Mouse (Mus musculus) activated CD4-positive, CD25-positive, alpha-beta regulatory T cell, adult 4 months (primary cell): ENCODE measurements around the gene Smarcd2. TPM values are rescaled to one million over a fixed set of nuclear protein-coding genes. Genes with fewer than 3 reads are reported as not detected.

Experiments used
- ATAC-seq: one replicate; pipeline ENCODE4 v1.8.0; 2017
- polyA plus RNA-seq, 2 experiments: library from polyadenylated mRNA; unstranded; fragments of 100-300 nt; shearing (Covaris generic); gene quantifications; one replicate each; pipeline ENCODE4 v1.2.1; 2017

Smarcd2 gene
- 10 to 100 TPM; 17.6 to 23.2 TPM for polyA plus RNA-seq

DNA sequence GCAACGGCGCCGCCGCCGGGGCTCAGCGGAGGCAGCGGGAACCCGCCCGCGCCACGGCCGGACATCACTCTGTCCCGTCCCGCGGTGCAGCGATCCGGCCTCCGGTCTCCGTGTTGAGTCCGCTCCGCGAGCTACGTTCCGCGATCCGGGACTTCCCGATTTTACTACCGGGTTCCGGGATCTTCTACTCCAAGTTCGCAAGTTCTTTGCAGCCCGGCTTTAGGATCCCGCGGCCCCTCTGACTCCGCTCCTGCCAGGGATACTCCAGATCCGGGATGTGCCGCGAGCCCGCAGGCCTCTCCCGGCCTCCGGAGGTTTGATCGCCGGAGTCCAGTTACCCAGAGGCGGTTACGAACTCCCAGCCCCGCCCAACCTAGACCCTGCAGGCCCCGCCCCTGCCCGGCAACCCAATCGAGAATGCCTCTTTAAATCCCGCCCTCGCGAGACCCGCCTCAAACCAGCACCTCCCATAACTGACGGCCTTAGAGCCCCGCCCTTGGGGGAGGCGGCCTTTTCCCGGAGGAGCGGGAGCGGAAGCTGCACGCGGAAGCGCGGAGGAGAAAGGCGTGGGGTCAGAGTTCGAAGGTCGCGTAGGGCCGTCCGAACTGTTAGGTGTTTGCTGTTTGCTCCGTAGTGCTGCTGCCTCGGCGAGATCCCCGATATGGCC, at the start of gene Smarcd2:
Gene Smarcd2, minus strand, starts transcription at position 329 of the 667 bp plus-strand sequence.
- ATAC-seq: peak; percentile 85

DNA sequence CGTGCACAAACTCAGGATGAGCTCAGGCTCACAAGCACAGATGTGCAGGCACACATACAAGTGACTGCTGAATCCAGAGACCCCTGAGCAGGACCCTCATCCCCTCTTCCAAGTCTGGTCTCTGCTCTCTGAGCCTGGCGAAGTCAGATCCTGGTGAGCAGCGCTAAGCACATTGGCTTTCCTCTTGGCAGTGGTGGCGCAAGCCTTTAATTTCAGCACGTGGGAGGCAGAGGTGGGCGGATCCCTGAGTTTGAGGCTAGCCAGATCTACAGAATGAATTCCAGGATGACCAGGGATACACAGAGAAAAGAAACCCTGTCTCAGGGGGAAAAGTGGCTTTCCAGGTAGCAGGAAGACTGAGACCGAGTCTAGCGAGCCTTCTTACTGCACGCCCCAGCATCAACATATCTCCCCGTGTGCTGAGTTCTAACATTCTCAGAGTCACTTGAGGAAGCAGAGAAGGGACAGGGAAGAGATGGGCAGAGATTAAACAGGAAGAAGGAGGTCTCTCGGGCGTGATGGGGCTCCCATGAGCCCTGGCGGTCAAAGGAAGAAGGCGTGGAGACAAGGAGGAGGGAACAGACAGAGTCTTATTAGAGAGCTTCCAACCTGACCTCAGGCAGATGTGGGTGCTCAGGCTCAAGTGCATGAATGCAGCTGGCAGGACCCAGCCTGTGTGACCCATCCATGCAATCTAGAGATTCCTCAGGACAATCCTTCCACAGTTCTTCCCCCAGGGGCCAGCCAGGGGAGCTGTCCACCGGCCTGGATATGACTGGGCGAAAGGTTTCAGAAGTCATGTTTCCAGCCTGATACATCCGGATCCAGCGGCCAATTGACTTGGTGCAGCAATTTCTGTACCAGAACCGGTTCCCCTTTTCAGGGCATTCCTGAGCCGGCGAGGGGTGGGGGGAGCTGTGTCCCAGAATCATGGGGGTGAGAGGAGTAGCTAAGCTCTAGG, 45.9 kb upstream of the Smarcd2 start:
- no peak for ATAC-seq

DNA sequence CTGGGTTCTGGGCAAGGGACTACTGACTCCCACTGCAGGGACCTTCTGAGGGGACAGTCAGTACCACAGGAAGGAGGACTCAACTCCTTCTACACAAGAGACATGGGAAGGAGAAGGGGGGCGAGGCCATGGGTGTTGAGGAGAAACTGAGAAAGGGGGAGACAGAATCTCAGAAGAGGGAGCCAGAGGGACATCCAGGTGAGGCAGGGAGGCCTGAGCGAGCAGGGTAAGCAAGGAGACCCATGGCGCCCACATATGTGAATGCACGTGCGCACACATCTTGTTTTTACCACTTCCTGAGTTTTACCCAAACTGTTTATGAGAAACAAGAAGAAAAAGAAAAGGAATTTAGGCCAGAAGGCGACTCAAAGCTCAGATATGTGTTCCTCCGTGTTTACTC, 45.0 kb upstream of the Smarcd2 start:
- peak; percentile 28 for ATAC-seq

DNA sequence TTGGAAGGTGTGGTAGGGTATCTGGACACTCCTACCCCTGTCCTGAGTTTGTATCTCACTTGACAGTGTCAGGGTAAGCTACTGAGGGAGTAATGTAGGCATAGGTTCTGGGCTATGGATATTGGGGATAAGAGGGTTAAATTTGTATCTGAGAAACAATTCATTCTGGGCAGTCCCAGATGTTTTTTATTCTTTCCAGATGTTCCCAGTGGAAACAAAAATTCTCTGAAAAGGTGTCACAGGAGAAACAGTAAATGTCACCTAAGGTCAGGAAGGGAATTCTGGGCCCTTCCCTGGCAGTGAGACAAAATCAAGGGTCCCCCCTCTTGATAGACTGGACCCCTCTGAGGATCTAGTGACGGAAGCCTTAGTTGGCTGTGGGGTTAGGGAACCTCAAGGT, 43.6 kb upstream of the Smarcd2 start:
- no peak for ATAC-seq

DNA sequence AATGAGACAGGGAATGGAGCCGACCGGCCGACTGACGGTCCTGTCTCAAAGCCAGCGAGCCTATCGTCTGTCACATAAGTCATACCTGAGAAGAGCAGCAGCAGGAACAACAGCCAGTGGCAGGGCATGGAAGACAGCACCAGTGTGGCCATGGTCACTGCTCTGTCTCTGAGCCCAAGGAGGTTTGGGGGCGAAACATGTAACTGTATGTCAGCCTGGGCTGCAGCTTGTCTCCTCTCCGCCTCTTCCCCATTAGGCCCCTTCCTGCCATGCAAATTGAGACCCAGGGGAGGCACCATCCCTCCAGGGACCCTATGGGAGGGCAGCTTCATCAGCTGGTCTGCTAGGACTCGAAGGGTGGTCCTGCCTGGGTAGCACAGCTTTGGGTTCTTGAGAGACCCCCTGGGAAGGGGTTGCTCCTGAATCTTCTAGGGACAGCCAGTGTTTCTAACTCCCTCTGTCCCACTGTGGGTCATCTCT, 41.6 kb upstream of the Smarcd2 start, which contains the start of gene Cd79b:
Gene Cd79b, minus strand, starts transcription at position 430 of the 480 bp plus-strand sequence.
- ATAC-seq: no peak

DNA sequence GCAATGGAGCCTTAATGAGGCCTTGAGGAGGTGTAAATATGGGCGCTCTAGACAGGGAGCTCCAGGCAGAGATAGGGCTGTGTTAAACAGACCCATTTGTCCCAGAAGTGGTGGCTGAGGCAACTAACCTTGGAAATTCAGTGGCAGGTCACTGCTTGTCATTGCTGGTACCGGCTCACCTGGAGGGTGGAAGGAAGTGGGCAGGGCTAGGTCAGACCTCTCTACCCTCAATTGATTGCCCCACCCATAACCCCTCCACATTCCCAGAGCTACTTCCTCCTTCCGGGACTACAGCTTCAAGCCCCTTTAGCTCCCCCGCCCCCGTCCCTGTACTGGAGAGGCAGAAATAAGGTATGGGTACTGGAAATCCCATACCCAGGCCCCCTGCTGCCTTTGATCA, 40.8 kb upstream of the Smarcd2 start:
- peak; percentile 40 for ATAC-seq

DNA sequence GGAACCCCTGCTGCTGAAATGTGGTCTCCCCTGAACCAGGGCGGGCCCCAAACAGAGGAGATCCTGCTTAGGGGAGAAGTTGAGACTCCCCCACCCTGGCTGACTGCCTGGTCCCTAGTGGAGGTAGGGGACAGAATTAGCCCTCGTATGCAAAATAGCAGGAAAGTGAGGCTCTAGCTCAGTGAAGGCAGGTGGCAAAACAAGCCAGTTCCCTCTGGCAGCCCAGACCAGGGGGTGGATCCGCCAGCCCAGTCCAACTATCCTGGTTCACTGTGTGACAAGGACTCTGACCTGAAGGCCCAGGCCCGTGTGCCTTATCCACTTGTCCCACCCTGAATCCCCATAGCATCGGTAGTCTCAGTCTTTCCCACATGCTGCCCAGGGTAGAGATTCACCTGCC, 37.4 kb upstream of the Smarcd2 start:
- no peak for ATAC-seq

DNA sequence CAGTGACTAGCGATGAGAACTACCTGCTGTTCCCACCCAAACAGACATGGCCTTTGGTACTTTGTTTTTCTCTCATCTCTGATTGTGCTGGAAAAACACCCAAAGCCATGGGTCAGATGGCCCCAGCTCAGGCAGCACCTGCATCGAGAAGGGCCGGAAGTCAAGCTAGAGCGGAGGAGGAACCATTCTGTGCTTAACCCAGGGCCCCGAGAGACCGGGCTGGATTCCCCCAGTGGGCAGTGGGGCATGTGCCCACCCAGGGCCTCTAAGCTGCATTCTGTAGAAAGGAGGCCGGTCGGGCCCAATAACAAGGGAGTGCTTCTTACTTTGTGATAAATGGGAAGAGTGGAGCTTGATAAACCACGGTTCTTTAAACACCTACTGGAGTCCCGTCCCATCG, 35.4 kb upstream of the Smarcd2 start:
- no peak for ATAC-seq

DNA sequence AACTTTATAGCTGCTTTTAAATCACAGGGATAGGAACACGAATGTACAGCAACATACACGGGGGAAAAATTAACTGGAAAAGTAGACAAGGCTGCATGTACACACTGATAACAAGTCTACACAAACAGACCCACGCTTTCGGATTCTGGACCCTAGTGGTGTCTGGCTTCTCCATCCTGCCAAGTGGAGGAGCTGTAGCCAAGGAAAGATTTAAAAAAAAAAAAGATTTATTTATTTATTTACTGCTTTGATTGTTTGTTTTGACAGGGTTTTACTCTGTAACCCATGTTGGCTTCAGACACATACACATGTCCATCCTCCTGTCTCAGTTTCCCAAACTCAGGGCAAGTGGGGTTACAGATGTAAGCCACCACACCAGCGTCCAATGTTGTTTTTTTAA, 34.7 kb upstream of the Smarcd2 start:
- no peak for ATAC-seq

DNA sequence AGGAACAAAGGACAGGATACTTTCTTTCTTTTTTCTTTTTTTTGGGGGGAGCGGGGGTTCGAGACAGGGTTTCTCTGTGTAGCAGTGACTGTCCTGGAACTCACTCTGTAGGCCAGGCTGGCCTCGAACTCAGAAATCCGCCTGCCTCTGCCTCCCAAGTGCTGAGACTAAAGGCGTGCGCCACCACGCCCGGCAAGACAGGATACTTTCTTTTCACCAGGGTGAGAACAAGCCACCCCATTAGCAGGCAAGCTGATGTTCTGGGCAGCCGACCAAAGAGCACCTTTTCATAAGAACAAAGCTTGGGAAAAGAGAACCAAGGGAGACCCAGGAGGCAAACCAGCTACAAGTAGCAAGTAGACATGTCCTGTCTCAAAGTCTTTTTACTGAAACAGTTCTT, 34.0 kb upstream of the Smarcd2 start:
- no peak for ATAC-seq

DNA sequence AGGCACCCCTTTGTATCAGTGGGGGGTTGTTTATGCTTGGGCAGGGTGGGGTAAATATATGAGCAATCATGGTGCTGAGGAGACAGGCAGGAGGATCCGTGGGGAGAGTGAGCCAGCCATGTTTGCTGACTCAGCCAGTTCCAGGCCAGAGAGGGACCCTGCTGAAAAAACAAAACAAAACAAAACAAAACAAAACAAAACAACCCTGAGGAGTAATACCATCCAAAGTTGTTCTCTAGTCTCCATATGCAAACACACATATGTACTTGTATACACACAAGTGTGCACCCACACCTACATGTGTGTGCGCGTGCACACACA, 33.3 kb upstream of the Smarcd2 start:
- ATAC-seq: no peak

DNA sequence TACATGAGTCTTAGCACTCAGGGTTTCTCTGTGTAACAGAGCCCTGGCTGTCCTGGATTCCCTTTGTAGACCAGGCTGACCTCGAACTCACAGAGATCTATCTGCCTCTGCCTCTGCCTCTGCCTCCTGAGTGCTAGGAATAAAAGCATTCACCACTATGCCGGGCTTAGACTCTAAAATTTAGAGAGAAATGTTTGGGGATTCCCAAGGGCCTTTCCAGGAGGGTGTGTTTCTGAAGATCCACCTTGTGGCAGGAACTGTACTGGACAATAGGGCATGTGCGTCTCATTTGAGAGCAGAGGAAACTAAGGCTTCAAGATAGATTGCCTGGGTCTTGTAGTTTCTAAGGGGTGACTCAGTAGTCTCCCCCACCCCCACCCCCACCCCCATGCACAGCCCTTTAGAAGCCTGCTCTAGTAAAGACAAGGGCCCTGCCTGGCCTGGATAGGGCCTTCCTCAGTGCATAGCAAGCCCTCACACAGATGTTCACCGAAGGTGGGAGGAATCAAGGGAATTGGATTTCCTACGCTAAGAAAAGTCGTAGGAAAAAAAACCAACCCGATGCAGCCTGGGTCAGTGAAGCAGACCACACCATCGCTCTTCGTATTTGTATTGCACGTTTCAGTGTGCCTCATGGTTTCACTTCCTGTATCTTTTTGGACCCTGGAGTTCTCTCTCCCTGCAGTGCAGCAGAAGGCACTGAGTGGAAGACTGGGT, 32.7 kb upstream of the Smarcd2 start:
- ATAC-seq: no peak

DNA sequence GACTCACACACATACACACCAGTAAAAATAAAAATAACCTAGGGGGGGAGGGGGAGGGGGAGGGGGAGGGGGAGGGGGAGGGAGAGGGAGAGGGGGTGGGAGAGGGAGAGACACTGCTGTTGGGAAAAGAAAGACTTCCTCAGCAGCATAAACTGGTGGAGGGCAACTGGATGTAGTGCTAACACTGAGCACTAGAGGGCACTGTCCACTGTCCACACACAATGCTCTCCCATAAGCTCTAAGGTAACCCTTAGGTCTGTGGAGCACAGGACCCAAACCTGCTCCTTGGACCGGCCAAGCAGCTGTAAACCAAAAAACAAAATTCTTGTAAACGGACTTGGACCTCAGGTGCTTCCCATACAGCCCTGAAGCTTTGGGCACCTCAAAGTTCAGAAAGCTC, 29.9 kb upstream of the Smarcd2 start:
- ATAC-seq: no peak

DNA sequence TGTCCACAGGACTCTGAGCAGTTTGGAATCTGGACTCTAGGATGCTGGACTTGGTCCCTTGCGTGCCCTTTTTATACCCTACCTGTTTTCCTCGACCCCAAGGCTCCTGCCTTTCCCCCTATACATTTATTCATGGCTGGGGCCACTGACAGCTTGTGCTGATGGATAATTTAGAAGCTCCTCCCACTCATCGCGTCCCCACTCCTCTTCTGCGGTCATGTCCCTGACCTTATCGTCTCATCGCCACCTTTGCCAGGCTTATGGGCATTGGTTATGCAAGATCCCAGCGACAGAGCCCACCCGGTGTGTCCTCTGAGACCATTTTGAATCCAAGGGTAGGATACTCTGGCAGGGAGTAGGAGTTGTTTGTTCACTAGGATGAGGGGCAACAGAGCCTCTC, 29.0 kb upstream of the Smarcd2 start, which contains the start of gene Gh:
Gene Gh, minus strand, starts transcription at position 101 of the 400 bp plus-strand sequence.
- ATAC-seq: no peak

DNA sequence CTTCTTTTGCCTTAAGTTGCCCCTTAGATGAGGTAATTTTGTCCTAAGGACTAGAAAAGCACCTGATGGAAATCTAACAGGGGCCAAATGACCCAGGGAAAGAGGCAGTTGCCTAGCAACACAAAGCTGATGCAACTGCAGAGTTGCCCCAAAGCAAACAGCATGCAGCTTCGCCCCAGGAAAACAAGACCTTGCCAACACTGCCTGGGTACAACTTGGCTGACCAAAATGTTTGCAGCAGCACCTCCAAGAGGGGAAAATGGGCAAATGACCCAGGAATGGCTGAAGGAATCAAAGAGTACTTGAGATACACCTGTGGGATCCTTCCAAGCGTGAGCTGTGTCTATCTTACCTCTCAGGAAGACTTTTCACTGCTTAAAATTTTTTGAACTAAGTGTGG, 19.1 kb upstream of the Smarcd2 start:
- ATAC-seq: no peak

DNA sequence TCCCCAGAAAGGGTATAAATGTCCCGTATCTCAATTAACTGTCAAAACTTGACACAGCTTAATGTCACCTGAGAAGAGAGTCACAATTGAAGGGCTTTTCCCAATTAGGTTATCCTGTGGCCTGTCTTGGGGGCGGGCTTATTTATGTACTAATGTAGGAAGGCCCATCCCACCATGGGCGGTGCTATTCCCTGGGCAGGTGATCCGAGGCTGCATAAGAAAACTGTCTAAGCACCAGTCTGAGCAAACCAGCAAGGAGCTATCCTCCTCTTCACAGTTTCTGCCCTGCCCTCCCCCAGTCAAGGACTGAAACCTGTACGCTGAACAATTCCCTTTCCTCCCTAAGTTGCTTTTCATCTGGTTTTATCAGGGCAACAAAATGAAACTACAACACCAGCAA, 17.6 kb upstream of the Smarcd2 start:
- ATAC-seq: no peak

DNA sequence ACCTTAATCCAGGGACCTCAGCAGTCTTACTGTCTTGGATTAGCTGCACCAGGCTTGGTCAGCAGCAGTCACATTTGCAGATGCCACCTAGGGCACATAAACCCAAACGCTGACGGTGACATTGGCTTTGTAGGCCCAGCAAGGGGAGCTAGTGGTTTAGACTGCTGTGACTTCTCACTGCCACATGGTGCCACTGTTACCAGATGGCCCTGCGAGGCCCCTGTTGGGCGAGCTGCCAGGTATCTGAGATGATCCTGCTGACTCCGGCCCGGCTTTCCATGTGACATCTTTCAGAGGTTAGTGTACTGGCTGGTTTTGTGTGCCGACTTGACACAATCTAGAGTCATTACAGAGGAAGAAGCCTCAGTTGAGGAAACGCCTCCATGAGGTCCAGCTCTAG, 16.6 kb upstream of the Smarcd2 start:
- no peak for ATAC-seq

DNA sequence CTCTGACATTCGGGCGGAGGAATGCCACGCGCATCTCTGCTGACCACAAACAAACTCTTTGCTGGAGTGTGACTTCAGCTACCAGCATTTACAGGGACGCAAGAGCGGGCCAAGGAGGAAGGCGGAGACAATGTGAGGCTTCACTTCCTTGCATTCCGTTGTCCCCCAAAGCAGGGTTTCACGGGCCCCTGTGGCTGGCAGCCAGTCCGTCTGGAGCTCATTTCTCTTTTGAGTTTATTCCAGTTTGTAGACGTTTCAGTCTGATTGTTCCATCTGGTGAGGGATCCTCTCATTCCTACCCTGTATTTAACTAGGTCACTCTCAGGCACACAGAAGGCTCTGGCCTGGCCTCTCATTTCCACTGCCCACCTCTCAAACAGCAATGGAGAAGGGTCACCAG, 14.2 kb upstream of the Smarcd2 start:
- no peak for ATAC-seq

DNA sequence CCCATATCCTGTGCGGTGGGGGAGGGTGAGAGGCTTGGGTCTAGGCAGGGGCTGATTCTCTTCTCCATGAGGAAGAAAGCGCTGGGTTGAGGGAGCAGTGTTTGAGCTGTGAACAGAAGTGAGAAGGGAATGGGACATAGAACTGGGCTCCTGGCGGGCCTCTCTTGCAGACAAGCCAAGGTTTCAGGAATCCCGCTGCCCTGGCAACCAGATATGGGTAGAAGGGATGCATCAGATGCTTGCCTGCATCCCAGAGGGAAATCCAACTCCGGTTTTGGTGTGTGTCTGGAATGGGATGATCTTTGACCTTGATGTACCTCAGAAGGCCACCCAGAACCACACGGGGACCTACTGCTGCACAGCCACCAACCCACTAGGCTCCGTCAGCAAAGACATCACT, 13.4 kb upstream of the Smarcd2 start:
- no peak for ATAC-seq

DNA sequence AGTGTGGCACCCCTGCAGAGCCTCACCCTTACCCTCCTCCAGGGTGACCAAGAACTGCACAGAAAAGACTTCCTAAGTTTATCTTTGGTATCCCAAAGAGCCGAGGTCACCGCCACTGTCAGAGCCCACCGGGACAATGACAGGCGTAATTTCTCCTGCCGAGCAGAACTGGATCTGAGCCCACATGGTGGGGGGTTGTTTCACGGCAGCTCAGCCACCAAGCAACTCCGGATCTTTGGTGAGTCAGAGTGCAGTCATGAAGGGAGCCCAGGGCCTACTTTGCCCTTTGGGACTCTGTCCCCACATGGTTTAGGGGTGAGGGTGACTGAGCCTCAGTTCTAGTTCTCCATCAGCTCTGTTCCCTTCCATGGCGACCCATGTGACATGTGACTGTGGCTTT, 11.4 kb upstream of the Smarcd2 start:
- ATAC-seq: no peak

DNA sequence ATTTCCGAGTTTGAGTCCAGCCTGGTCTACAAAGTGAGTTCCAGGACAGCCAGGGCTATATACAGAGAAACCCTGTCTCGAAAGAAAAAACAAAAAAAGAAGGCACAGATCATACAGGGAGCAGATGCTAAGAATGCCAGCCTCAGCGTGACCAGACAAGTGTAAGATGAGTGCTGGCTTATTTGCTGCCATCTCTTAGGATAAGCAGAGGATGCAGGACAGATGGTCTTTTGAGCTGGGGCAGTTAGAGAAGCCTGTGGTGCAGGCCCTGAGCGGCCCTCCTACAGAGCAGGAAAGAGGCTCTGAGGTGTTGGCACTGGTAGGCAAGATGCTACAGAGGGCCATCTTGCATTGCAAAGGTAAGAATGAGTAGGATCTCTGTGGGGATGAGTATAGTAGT, 10.6 kb upstream of the Smarcd2 start:
- no peak for ATAC-seq

DNA sequence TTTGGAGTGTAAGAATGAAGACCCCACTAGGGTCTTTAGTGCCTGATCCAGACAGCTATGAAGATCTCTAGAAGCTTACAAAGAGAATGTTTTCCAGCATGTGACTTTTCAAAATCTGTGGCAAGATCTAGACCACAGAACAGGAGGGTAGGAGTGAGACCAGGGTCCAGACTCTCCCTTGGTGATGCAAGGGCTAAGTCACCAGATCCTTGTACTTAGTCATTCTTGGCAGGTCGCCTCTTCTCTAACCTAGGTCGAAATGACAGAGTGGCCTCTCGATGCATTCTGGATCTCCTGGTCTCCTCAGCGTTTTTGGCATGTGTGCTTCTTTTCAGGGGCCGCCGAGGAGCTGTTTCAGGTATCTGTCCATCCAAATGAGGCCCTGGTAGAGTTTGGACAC, 9.7 kb upstream of the Smarcd2 start:
- ATAC-seq: no peak

DNA sequence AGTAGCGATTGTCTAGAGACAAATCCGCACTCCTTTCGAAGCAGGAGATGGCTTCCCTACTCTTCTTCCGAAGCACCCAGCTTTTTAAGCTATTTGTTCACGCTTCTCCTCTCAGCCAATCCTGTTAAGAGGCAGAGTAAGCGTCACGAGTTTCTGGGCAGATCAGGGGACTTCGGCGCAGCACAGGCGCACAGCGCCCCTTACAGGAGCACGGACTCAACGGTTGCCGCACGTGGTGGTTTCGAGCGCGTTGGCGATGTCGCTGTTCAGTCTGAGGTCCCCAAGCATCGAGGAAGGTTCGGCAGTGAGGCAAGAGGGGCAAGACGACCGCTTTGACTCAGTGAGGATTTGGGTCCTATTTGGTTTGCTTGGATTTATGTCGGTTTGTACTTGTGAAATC, 3.7 kb upstream of the Smarcd2 start, which contains the start of gene Tcam1:
Gene Tcam1, plus strand, starts transcription at position 219 of the 400 bp plus-strand sequence.
- peak; percentile 82 for ATAC-seq
